Mouse (Mus musculus) intestine, embryonic 16.5 days (tissue): ENCODE measurements at regions not wholly inside any gene's neighbourhood (a gene's known extent, or its start where the extent isn't known, plus 50 kb on each side); places are given as distances from the start of the nearest gene placed in this dataset.
A peak's percentile ranks its signal among the peaks of the same experiment; 100 is the strongest.

Experiments
- ATAC-seq: fragments of 200-750 bp; cut with Nextera tagmentation; 2 replicates; pipeline ENCODE4 v1.8.0; 2017; ENCODE audit warnings: moderate TSS enrichment, moderate library complexity
- H3K27ac ChIP-seq: fragments of 300-500 bp; sonication (generic); 2 replicates; pipeline ENCODE4 v1.5.1; 2014; ENCODE audit warnings: mild to moderate bottlenecking, low read length
- H3K27me3 ChIP-seq: fragments of 300-500 bp; sonication (generic); replicated peaks from 2 replicates; pipeline ENCODE4 v1.6.1; 2014; ENCODE audit warnings: low read length, control low read depth, mixed read lengths; ENCODE audit not compliant: control insufficient read depth, insufficient read depth
- H3K36me3 ChIP-seq: fragments of 300-500 bp; sonication (generic); 2 replicates; pipeline ENCODE4 v1.6.1; 2014; ENCODE audit warnings: low read length, control low read depth; ENCODE audit not compliant: control insufficient read depth, insufficient read depth
- H3K4me1 ChIP-seq: fragments of 300-500 bp; sonication (generic); 2 replicates; pipeline ENCODE4 v1.6.1; 2014; ENCODE audit warnings: low read length, control low read depth, mixed read lengths; ENCODE audit not compliant: control insufficient read depth, insufficient read depth
- H3K4me2 ChIP-seq: fragments of 300-500 bp; sonication (generic); 2 replicates; pipeline ENCODE4 v1.6.1; 2014; ENCODE audit warnings: low read depth, low read length, control low read depth
- H3K4me3 ChIP-seq: fragments of 300-500 bp; sonication (generic); 2 replicates; pipeline ENCODE4 v1.5.1; 2014; ENCODE audit warnings: mild to moderate bottlenecking, low read length
- H3K9ac ChIP-seq: fragments of 300-500 bp; sonication (generic); 2 replicates; pipeline ENCODE4 v1.6.1; 2014; ENCODE audit warnings: low read depth, low read length
- H3K9me3 ChIP-seq: fragments of 300-500 bp; sonication (generic); 2 replicates; pipeline ENCODE4 v1.6.1; 2016; ENCODE audit warnings: low read length, control low read depth; ENCODE audit not compliant: control insufficient read depth
- whole genome bisulfite sequencing: fragments of 180-500 bp; shearing (Covaris S2); extraction: QIAGEN DNeasy Blood & Tissue Kit; methylation state at CpG from one replicate; pipeline ENCODE4 v1.1.7; 2014; 5-methylcytosine and 5-hydroxymethylcytosine counted together

- H3K36me3 ChIP-seq: no peaks in the 10 kb centered on the region
- H3K9ac ChIP-seq: no peak overlapping the region
- H3K4me3 ChIP-seq: no peak overlapping the region
- no peaks in the 10 kb centered on the region for H3K27me3 ChIP-seq
- no peak overlapping the region for H3K4me2 ChIP-seq
- no peaks in the 10 kb centered on the region for H3K4me1 ChIP-seq
- no peaks in the 10 kb centered on the region for H3K9me3 ChIP-seq
- H3K27ac ChIP-seq: no peak overlapping the region
- 72% methylated on average over 1 of the region's 1 CpGs for WGBS
- ATAC-seq: no peak
Observed at GRCm38 (mm10) chr10:45849841-45850240, 272.2 kb downstream of the Hace1 start.

- H3K9me3 ChIP-seq: no peaks in the 10 kb centered on the region
- no peak overlapping the region for H3K4me3 ChIP-seq
- H3K4me1 ChIP-seq: no peaks in the 10 kb centered on the region
- H3K4me2 ChIP-seq: no peak overlapping the region
- WGBS: 61% methylated on average over 6 of the region's 6 CpGs
- H3K27me3 ChIP-seq: no peaks in the 10 kb centered on the region
- H3K9ac ChIP-seq: no peak overlapping the region
- no peak overlapping the region for H3K27ac ChIP-seq
- no peak for ATAC-seq
- H3K36me3 ChIP-seq: no peaks in the 10 kb centered on the region
Observed at GRCm38 (mm10) chr10:45850625-45851024, 273.0 kb downstream of the Hace1 start.

- ATAC-seq: no peak
- Histone ChIP-seq H3K36me3 (no peaks in the 10 kb centered on the region), H3K27ac (no peak overlapping the region), H3K4me2 (no peak overlapping the region), H3K9ac (no peak overlapping the region), H3K27me3 (no peaks in the 10 kb centered on the region), H3K4me3 (no peak overlapping the region), H3K9me3 (no peaks in the 10 kb centered on the region), H3K4me1 (no peaks in the 10 kb centered on the region)
- 66% methylated on average over 5 of the region's 5 CpGs for WGBS
Observed at GRCm38 (mm10) chr10:45852688-45853087, 275.1 kb downstream of the Hace1 start.

GRCm38 (mm10) chr10:45855514-45855913 is 277.9 kb downstream of the Hace1 start:
- no peaks in the 10 kb centered on the region for H3K36me3 ChIP-seq
- no peak overlapping the region for H3K27ac ChIP-seq
- no peak overlapping the region for H3K9ac ChIP-seq
- no peak for ATAC-seq
- H3K27me3 ChIP-seq: no peaks in the 10 kb centered on the region
- no peaks in the 10 kb centered on the region for H3K4me1 ChIP-seq
- no peaks in the 10 kb centered on the region for H3K9me3 ChIP-seq
- no peak overlapping the region for H3K4me3 ChIP-seq
- no peak overlapping the region for H3K4me2 ChIP-seq
- WGBS: 52% methylated on average over 3 of the region's 3 CpGs

- no peak overlapping the region for H3K4me3 ChIP-seq
- H3K9ac ChIP-seq: no peak overlapping the region
- no peak overlapping the region for H3K4me2 ChIP-seq
- H3K4me1 ChIP-seq: no peaks in the 10 kb centered on the region
- no peak for ATAC-seq
- H3K27ac ChIP-seq: no peak overlapping the region
- H3K36me3 ChIP-seq: no peaks in the 10 kb centered on the region
- no peaks in the 10 kb centered on the region for H3K27me3 ChIP-seq
- H3K9me3 ChIP-seq: no peaks in the 10 kb centered on the region
- WGBS: 60% methylated on average over 3 of the region's 3 CpGs
Observed at GRCm38 (mm10) chr10:45859137-45859536, 281.5 kb downstream of the Hace1 start.

- WGBS: 74% methylated on average over 4 of the region's 4 CpGs
- H3K27ac ChIP-seq: no peak overlapping the region
- no peak for ATAC-seq
- H3K27me3 ChIP-seq: no peaks in the 10 kb centered on the region
- no peaks in the 10 kb centered on the region for H3K36me3 ChIP-seq
- no peaks in the 10 kb centered on the region for H3K9me3 ChIP-seq
- H3K4me3 ChIP-seq: no peak overlapping the region
- H3K9ac ChIP-seq: no peak overlapping the region
- H3K4me1 ChIP-seq: no peaks in the 10 kb centered on the region
- no peak overlapping the region for H3K4me2 ChIP-seq
Observed at GRCm38 (mm10) chr10:45859909-45860308, 282.3 kb downstream of the Hace1 start.

GRCm38 (mm10) chr10:45860696-45861095 is 283.1 kb downstream of the Hace1 start:
- Histone ChIP-seq H3K27ac (no peak overlapping the region), H3K4me2 (no peak overlapping the region), H3K36me3 (no peaks in the 10 kb centered on the region), H3K27me3 (no peaks in the 10 kb centered on the region), H3K4me3 (no peak overlapping the region), H3K9me3 (no peaks in the 10 kb centered on the region), H3K4me1 (no peaks in the 10 kb centered on the region), H3K9ac (no peak overlapping the region)
- ATAC-seq: no peak
- 83% methylated on average over 4 of the region's 4 CpGs for WGBS

- ATAC-seq: 0 out of 2 replicates have a peak, but pooled peaks have one; percentile 66
- no peak overlapping the region for H3K4me3 ChIP-seq
- H3K9ac ChIP-seq: no peak overlapping the region
- 40% methylated on average over 4 of the region's 4 CpGs for WGBS
- no peaks in the 10 kb centered on the region for H3K36me3 ChIP-seq
- no peaks in the 10 kb centered on the region for H3K9me3 ChIP-seq
- H3K27me3 ChIP-seq: no peaks in the 10 kb centered on the region
- no peaks in the 10 kb centered on the region for H3K4me1 ChIP-seq
- no peak overlapping the region for H3K4me2 ChIP-seq
- H3K27ac ChIP-seq: no peak overlapping the region
Observed at GRCm38 (mm10) chr10:45865793-45866192, 288.2 kb downstream of the Hace1 start.

- H3K4me3 ChIP-seq: no peak overlapping the region
- no peak overlapping the region for H3K27ac ChIP-seq
- H3K27me3 ChIP-seq: no peaks in the 10 kb centered on the region
- H3K36me3 ChIP-seq: no peaks in the 10 kb centered on the region
- no peak overlapping the region for H3K4me2 ChIP-seq
- ATAC-seq: no peak
- no peaks in the 10 kb centered on the region for H3K9me3 ChIP-seq
- H3K9ac ChIP-seq: no peak overlapping the region
- no peaks in the 10 kb centered on the region for H3K4me1 ChIP-seq
- 64% methylated on average over 3 of the region's 3 CpGs for WGBS
Observed at GRCm38 (mm10) chr10:45866860-45867259, 289.2 kb downstream of the Hace1 start.

GRCm38 (mm10) chr10:45871028-45871427 is 293.4 kb downstream of the Hace1 start:
- H3K9ac ChIP-seq: no peak overlapping the region
- 85% methylated on average over 4 of the region's 4 CpGs for WGBS
- no peak for ATAC-seq
- no peak overlapping the region for H3K4me2 ChIP-seq
- H3K9me3 ChIP-seq: no peaks in the 10 kb centered on the region
- H3K36me3 ChIP-seq: no peaks in the 10 kb centered on the region
- no peaks in the 10 kb centered on the region for H3K4me1 ChIP-seq
- H3K27ac ChIP-seq: no peak overlapping the region
- no peak overlapping the region for H3K4me3 ChIP-seq
- no peaks in the 10 kb centered on the region for H3K27me3 ChIP-seq
